Mouse (Mus musculus) hindbrain, postnatal 0 days (tissue): ENCODE measurements around the gene Lmcd1. TPM values are rescaled to one million over a fixed set of nuclear protein-coding genes. Genes with fewer than 3 reads are reported as not detected.

Source experiments
- ATAC-seq: fragments of 200-750 bp; cut with Nextera tagmentation; 2 replicates; pipeline ENCODE4 v1.8.0; 2017; ENCODE audit warnings: mild to moderate bottlenecking, moderate TSS enrichment, moderate library complexity
- DNase-seq: peaks from one replicate; pipeline ENCODE4 v3.0.0-alpha.2; 2015; ENCODE audit warnings: low spot score
- H3K27ac ChIP-seq: fragments of 300-500 bp; sonication (generic); 2 replicates; pipeline ENCODE4 v1.5.1; 2014; ENCODE audit warnings: mild to moderate bottlenecking
- H3K27me3 ChIP-seq: fragments of 300-500 bp; sonication (generic); 2 replicates; pipeline ENCODE4 v1.6.1; 2014; ENCODE audit warnings: low read length, mixed read lengths; ENCODE audit not compliant: insufficient read depth
- H3K36me3 ChIP-seq: fragments of 300-500 bp; sonication (generic); 2 replicates; pipeline ENCODE4 v1.6.1; 2014; ENCODE audit warnings: low read length, mixed read lengths; ENCODE audit not compliant: insufficient read depth
- H3K4me1 ChIP-seq: fragments of 300-500 bp; sonication (generic); 2 replicates; pipeline ENCODE4 v1.6.1; 2014; ENCODE audit warnings: antibody characterized with exemption, low read length, mixed read lengths; ENCODE audit not compliant: insufficient read depth
- H3K4me2 ChIP-seq: fragments of 300-500 bp; sonication (generic); 2 replicates; pipeline ENCODE4 v1.6.1; 2014; ENCODE audit warnings: low read depth, mild to moderate bottlenecking, low read length, moderate library complexity, mixed read lengths
- H3K4me3 ChIP-seq: fragments of 300-500 bp; sonication (generic); 2 replicates; pipeline ENCODE4 v1.5.1; 2014; ENCODE audit warnings: low read length
- H3K9ac ChIP-seq: fragments of 300-500 bp; sonication (generic); replicated peaks from 2 replicates; pipeline ENCODE4 v1.6.1; 2014; ENCODE audit warnings: mild to moderate bottlenecking, low read length, moderate library complexity, mixed read lengths
- H3K9me3 ChIP-seq: fragments of 300-500 bp; sonication (generic); 2 replicates; pipeline ENCODE4 v1.6.1; 2016; ENCODE audit warnings: low read length, mixed read lengths
- CTCF ChIP-seq: IDR thresholded peaks from 2 replicates; pipeline ENCODE4 v1.5.1; 2016; ENCODE audit warnings: antibody characterized with exemption, control low read depth, low read depth
- WGBS: fragments of 180-500 bp; shearing (Covaris S2); extraction: QIAGEN DNeasy Blood & Tissue Kit; methylation state at CpG from one replicate; pipeline ENCODE4 v1.1.7; 2014; 5-methylcytosine and 5-hydroxymethylcytosine counted together
- polyA plus RNA-seq: library from polyadenylated mRNA; unstranded; fragments of >200 nt; fragmentation: Nextera tagmentation; extraction: Ambion mirVana; gene quantifications from 2 replicates; pipeline ENCODE4 v1.2.1, GENCODE M21; 2015
- total RNA-seq: library from RNA; depleted of rRNA; stranded (reverse); fragments of >200 nt; gene quantifications from 2 replicates; pipeline ENCODE4 v1.2.3, GENCODE M21; 2014

Gene Lmcd1
- total and polyA plus RNA-seq, 2 experiments from 2014 or later, result 12.9 to 17.1 TPM

- Histone ChIP-seq H3K36me3 (no peaks in the 10 kb centered on the region), H3K4me3 (no peak overlapping the region), H3K27ac (no peak overlapping the region), H3K27me3 (no peaks in the 10 kb centered on the region), H3K9ac (no peak overlapping the region), H3K9me3 (no peaks in the 10 kb centered on the region), H3K4me2 (no peak overlapping the region), H3K4me1 (0 out of 2 replicates have a peak, but pooled peaks cover 6% of the 10 kb centered on the region)
- TF ChIP-seq CTCF, result no peak
- ATAC-seq (no peak), DNase-seq (no peak)
- 80% methylated on average over 6 of the region's 6 CpGs for WGBS
Observed at GRCm38 (mm10) chr6:112267661-112268357, 5.7 kb upstream of the Lmcd1 start.

GRCm38 (mm10) chr6:112274261-112275055 is 900 bp downstream of the Lmcd1 start:
- no peaks in the 10 kb centered on the region for H3K9me3 ChIP-seq
- no peak for TF ChIP-seq CTCF
- no peaks in the 10 kb centered on the region for H3K36me3 ChIP-seq
- no peak overlapping the region for H3K9ac ChIP-seq
- H3K27me3 ChIP-seq, result no peaks in the 10 kb centered on the region
- DNase-seq, result peak; percentile 92
- peak; percentile 84 for ATAC-seq
- H3K4me1 ChIP-seq, result 0 out of 2 replicates have a peak, but pooled peaks cover 9% of the 10 kb centered on the region
- peak overlapping the region; percentile 30 for H3K4me3 ChIP-seq
- H3K27ac ChIP-seq, result peak overlapping the region; percentile 52; the same call in 1 of the 2 replicates
- 22% methylated on average over 9 of the region's 9 CpGs for WGBS
- peak overlapping the region; percentile 72 for H3K4me2 ChIP-seq

DNA sequence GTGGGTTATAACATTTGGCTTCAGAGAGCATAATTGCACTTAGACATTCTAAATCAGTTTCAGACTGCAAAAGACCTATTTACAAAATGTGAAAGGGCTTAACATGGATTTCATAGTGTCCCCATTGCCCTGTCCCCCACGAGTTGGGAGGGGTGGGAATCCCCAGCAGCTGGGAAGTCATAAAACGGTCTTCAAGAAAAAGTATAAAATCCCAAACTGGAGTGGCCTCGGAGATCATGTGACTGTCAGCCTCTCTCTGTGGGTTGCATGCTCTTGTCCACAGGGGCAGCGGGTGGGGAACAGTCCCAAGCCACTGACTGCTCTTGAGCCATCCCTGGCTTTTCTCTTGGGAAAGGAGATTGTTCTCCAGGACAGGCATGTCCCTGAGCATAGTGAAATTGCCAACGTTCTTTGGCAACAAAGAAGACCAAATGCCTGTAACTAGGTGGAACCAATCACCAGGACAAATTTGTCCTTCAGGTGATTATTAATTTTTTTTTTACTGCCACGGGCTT is 2.2 kb downstream of the Lmcd1 start:
- 78% methylated on average over 6 of the region's 6 CpGs for WGBS
- no peaks in the 10 kb centered on the region for H3K27me3 ChIP-seq
- DNase-seq (no peak), ATAC-seq (no peak)
- H3K9ac ChIP-seq, result no peak overlapping the region
- H3K36me3 ChIP-seq, result no peaks in the 10 kb centered on the region
- H3K9me3 ChIP-seq, result no peaks in the 10 kb centered on the region
- no peak overlapping the region for H3K4me3 ChIP-seq
- 0 out of 2 replicates have a peak, but pooled peaks cover 9% of the 10 kb centered on the region for H3K4me1 ChIP-seq
- TF ChIP-seq CTCF, result no peak
- H3K4me2 ChIP-seq, result no peak overlapping the region
- no peak overlapping the region for H3K27ac ChIP-seq

DNA sequence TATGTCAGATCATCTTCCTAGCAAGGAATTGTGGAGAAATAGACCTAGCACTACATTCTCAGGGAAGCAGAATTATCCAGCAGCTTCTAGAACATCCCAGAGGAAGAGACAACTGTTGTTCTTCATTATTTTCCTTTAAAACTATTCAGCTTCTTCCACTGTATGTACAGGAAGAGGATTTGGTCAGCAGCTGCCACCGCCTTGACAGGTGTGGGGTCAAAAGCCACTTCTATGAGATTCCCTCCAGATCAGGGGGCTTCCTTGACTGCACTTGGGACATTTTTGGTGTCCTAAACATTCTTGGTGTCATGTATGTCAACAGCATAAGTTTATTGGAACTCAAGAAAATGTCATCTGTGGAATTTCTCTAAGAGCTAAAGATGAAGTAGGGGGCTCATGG is 5.2 kb downstream of the Lmcd1 start:
- Histone ChIP-seq H3K4me2 (no peak overlapping the region), H3K4me1 (0 out of 2 replicates have a peak, but pooled peaks cover 5% of the 10 kb centered on the region), H3K27me3 (no peaks in the 10 kb centered on the region), H3K9ac (no peak overlapping the region), H3K36me3 (no peaks in the 10 kb centered on the region), H3K27ac (no peak overlapping the region), H3K4me3 (no peak overlapping the region), H3K9me3 (no peaks in the 10 kb centered on the region)
- DNase-seq (no peak), ATAC-seq (no peak)
- no peak for TF ChIP-seq CTCF
- 91% methylated on average over 1 of the region's 1 CpGs for WGBS

GRCm38 (mm10) chr6:112280161-112280560 is 6.6 kb downstream of the Lmcd1 start:
- Histone ChIP-seq H3K27ac (no peak overlapping the region), H3K4me1 (no peaks in the 10 kb centered on the region), H3K36me3 (no peaks in the 10 kb centered on the region), H3K4me2 (no peak overlapping the region), H3K9ac (no peak overlapping the region), H3K9me3 (no peaks in the 10 kb centered on the region), H3K4me3 (no peak overlapping the region), H3K27me3 (no peaks in the 10 kb centered on the region)
- no peak for DNase-seq
- WGBS, result 97% methylated on average over 2 of the region's 2 CpGs
- no peak for ATAC-seq
- TF ChIP-seq CTCF, result no peak

- Histone ChIP-seq H3K36me3 (no peaks in the 10 kb centered on the region), H3K4me1 (no peaks in the 10 kb centered on the region), H3K27ac (no peak overlapping the region), H3K4me2 (no peak overlapping the region), H3K27me3 (no peaks in the 10 kb centered on the region), H3K4me3 (no peak overlapping the region), H3K9me3 (no peaks in the 10 kb centered on the region), H3K9ac (no peak overlapping the region)
- no peak for TF ChIP-seq CTCF
- no peak for DNase-seq
- 76% methylated on average over 3 of the region's 3 CpGs for WGBS
- no peak for ATAC-seq
Observed at GRCm38 (mm10) chr6:112280945-112281344, 7.4 kb downstream of the Lmcd1 start.
